Mouse (Mus musculus) heart, adult 2 months (tissue): ENCODE data around the gene Clec16a.

Experiments
- CTCF ChIP-seq: fragments of 200-600 bp; IDR thresholded peaks from 2 replicates; pipeline ENCODE4 v1.8.1; 2022; ENCODE audit warnings: antibody characterized with exemption, mild to moderate bottlenecking, moderate library complexity
- POLR2A ChIP-seq: fragments of 200-500 bp; IDR thresholded peaks from 2 replicates; pipeline ENCODE4 v1.6.1; 2011; ENCODE audit warnings: mild to moderate bottlenecking, low read depth, low read length, control low read depth; ENCODE audit not compliant: insufficient read depth

DNA sequence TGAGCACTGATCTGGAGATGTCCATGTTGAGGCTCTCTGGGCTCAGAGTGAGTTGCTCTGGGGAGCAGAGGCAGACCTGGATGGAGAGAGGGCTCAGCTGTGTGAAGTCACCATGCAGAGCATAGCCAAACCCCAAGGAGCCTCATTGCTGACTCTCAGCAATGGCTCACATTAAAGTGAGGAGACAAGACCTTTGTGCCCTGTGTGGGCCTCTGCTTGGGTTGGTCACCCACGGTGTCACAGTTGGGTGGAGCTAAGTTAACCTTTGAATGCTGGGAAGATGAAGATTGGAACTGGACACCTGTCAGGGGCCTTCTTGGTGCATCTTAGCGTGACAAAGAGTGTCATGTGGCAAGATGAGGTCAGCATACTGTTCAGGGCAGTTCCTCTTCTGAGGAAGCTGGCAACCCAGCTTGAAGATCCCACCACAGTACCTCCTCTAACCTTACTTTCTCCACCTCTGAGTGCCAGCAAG is 49.3 kb upstream of the Clec16a start:
- TF ChIP-seq CTCF (no peak), POLR2A (no peak)
